Mouse (Mus musculus) MEL (cell line): ENCODE data around the gene Rom1. TPM values are rescaled to one million over a fixed set of nuclear protein-coding genes. Genes with fewer than 3 reads are reported as not detected.

Experiments
- DNase-seq: peaks from one replicate; pipeline ENCODE4 v3.0.0; 2011; ENCODE audit warnings: low read depth, low spot score
- H3K27ac ChIP-seq: 2 replicates; pipeline ENCODE4 v1.5.1; 2012; ENCODE audit warnings: low read depth, mild to moderate bottlenecking, control low read depth, low read length, moderate library complexity; ENCODE audit not compliant: control insufficient read depth
- H3K27me3 ChIP-seq, 2 experiments: fragments of 150-350 bp in 1 of 2; sonication (generic) in 1 of 2; 2 replicates each; pipeline ENCODE4 v1.6.1; 2012; ENCODE audit warnings: low read length in 2 of 2, mild to moderate bottlenecking in 2 of 2, improper control_type of control experiment in 1 of 2, moderate library complexity in 1 of 2; ENCODE audit not compliant: insufficient read depth in 2 of 2, control insufficient read depth in 1 of 2
- H3K36me3 ChIP-seq, 2 experiments: 2 replicates each; pipeline ENCODE4 v1.6.1; 2012 to 2014; ENCODE audit warnings: low read length in 2 of 2, improper control_type of control experiment in 1 of 2, inconsistent platforms in 1 of 2, mild to moderate bottlenecking in 1 of 2; ENCODE audit not compliant: insufficient read depth in 2 of 2, control insufficient read depth in 1 of 2
- H3K4me1 ChIP-seq, 2 experiments: fragments of 150-350 bp in 1 of 2; sonication (generic) in 1 of 2; 2 replicates each; pipeline ENCODE4 v1.6.1; 2012; ENCODE audit warnings: low read length in 2 of 2, improper control_type of control experiment in 1 of 2, mild to moderate bottlenecking in 1 of 2; ENCODE audit not compliant: insufficient read depth in 2 of 2, control insufficient read depth in 1 of 2
- H3K4me3 ChIP-seq, 2 experiments: fragments of 150-350 bp in 1 of 2; sonication (generic) in 1 of 2; 2 replicates each; pipeline ENCODE4 v1.5.1; 2012; ENCODE audit warnings: low read depth in 2 of 2, low read length in 2 of 2, mild to moderate bottlenecking in 2 of 2, moderate library complexity in 2 of 2, control low read depth in 1 of 2, improper control_type of control experiment in 1 of 2; ENCODE audit not compliant: control insufficient read depth in 1 of 2, insufficient read depth in 1 of 2
- H3K79me2 ChIP-seq: 2 replicates; pipeline ENCODE4 v1.6.1; 2012; ENCODE audit warnings: mild to moderate bottlenecking, low read length, moderate library complexity; ENCODE audit not compliant: control insufficient read depth, poor library complexity, insufficient read depth
- H3K9ac ChIP-seq: 2 replicates; pipeline ENCODE4 v1.6.1; 2012; ENCODE audit warnings: low read depth, mild to moderate bottlenecking, control low read depth, low read length, moderate library complexity; ENCODE audit not compliant: control insufficient read depth, poor library complexity, severe bottlenecking
- H3K9me3 ChIP-seq: fragments of 150-350 bp; sonication (generic); replicated peaks from 2 replicates; pipeline ENCODE4 v1.6.1; 2012; ENCODE audit warnings: mild to moderate bottlenecking, low read length, improper control_type of control experiment, moderate library complexity; ENCODE audit not compliant: insufficient read depth
- BHLHE40 ChIP-seq: IDR thresholded peaks from 2 replicates; pipeline ENCODE4 v1.6.1; 2012; ENCODE audit warnings: low read depth, mild to moderate bottlenecking, inconsistent platforms, low read length, improper control_type of control experiment, borderline replicate concordance
- CHD2 ChIP-seq: IDR thresholded peaks from 2 replicates; pipeline ENCODE4 v1.6.1; 2011; ENCODE audit warnings: low read length, improper control_type of control experiment
- ETS1 ChIP-seq: IDR thresholded peaks from 2 replicates; pipeline ENCODE4 v1.6.1; 2012; ENCODE audit warnings: low read depth, mild to moderate bottlenecking, inconsistent platforms, low read length, improper control_type of control experiment, moderate library complexity
- KAT2A ChIP-seq: conservative IDR thresholded peaks from 2 replicates; pipeline ENCODE4 v1.6.1; 2012; ENCODE audit warnings: low read depth, low read length, improper control_type of control experiment, inconsistent platforms
- MAFK ChIP-seq: IDR thresholded peaks from 2 replicates; pipeline ENCODE4 v1.6.1; 2011; ENCODE audit warnings: low read depth, mild to moderate bottlenecking, low read length, improper control_type of control experiment, borderline replicate concordance
- MAZ ChIP-seq: IDR thresholded peaks from 2 replicates; pipeline ENCODE4 v1.6.1; 2012; ENCODE audit warnings: low read depth, mild to moderate bottlenecking, inconsistent platforms, low read length, improper control_type of control experiment
- MEF2A ChIP-seq: IDR thresholded peaks from 2 replicates; pipeline ENCODE4 v1.6.1; 2014; ENCODE audit warnings: low read depth, mild to moderate bottlenecking, inconsistent platforms, low read length, improper control_type of control experiment; ENCODE audit not compliant: poor library complexity, insufficient replicate concordance, severe bottlenecking; ENCODE audit errors: extremely low read depth
- MXI1 ChIP-seq: IDR thresholded peaks from 2 replicates; pipeline ENCODE4 v1.6.1; 2011; ENCODE audit warnings: mild to moderate bottlenecking, low read depth, low read length, improper control_type of control experiment
- MYB ChIP-seq: IDR thresholded peaks from 2 replicates; pipeline ENCODE4 v1.6.1; 2011; ENCODE audit warnings: mild to moderate bottlenecking, low read depth, low read length, improper control_type of control experiment
- MYC ChIP-seq: IDR thresholded peaks from 2 replicates; pipeline ENCODE4 v1.6.1; 2011; ENCODE audit warnings: low read depth, mild to moderate bottlenecking, low read length, improper control_type of control experiment, moderate library complexity
- NRF1 ChIP-seq: IDR thresholded peaks from 2 replicates; pipeline ENCODE4 v1.6.1; 2014; ENCODE audit warnings: low read depth, mild to moderate bottlenecking, inconsistent platforms, low read length, improper control_type of control experiment, moderate library complexity; ENCODE audit not compliant: poor library complexity, insufficient read depth, severe bottlenecking
- POLR2A ChIP-seq, 2 experiments: IDR thresholded peaks; 2 replicates each; pipeline ENCODE4 v1.6.1; 2011 to 2012; ENCODE audit warnings: low read length in 2 of 2, mild to moderate bottlenecking in 2 of 2, control low read depth in 1 of 2, improper control_type of control experiment in 1 of 2, low read depth in 1 of 2, moderate library complexity in 1 of 2; ENCODE audit not compliant: control insufficient read depth in 1 of 2, insufficient read depth in 1 of 2, poor library complexity in 1 of 2
- RCOR1 ChIP-seq: IDR thresholded peaks from 2 replicates; pipeline ENCODE4 v1.6.1; 2012; ENCODE audit warnings: low read depth, mild to moderate bottlenecking, inconsistent platforms, low read length, improper control_type of control experiment
- SIN3A ChIP-seq: IDR thresholded peaks from 2 replicates; pipeline ENCODE4 v1.6.1; 2012; ENCODE audit warnings: low read length, improper control_type of control experiment, inconsistent platforms
- SMC3 ChIP-seq: IDR thresholded peaks from 2 replicates; pipeline ENCODE4 v1.6.1; 2011; ENCODE audit warnings: low read depth, low read length, improper control_type of control experiment
- TBP ChIP-seq: IDR thresholded peaks from 2 replicates; pipeline ENCODE4 v1.8.0; 2011; ENCODE audit warnings: low read depth, low read length, improper control_type of control experiment
- TCF12 ChIP-seq: IDR thresholded peaks from 2 replicates; pipeline ENCODE4 v1.6.1; 2014; ENCODE audit warnings: low read depth, mild to moderate bottlenecking, inconsistent platforms, low read length, improper control_type of control experiment, moderate library complexity
- USF2 ChIP-seq, 2 experiments: IDR thresholded peaks; 2 replicates each; pipeline ENCODE4 v1.6.1; 2011 to 2012; ENCODE audit warnings: improper control_type of control experiment in 2 of 2, low read length in 2 of 2, borderline replicate concordance in 1 of 2, inconsistent platforms in 1 of 2, low read depth in 1 of 2, mild to moderate bottlenecking in 1 of 2; ENCODE audit not compliant: insufficient read depth in 1 of 2
- ZMIZ1 ChIP-seq: IDR thresholded peaks from 2 replicates; pipeline ENCODE4 v1.6.1; 2012; ENCODE audit warnings: low read depth, mild to moderate bottlenecking, inconsistent platforms, low read length, improper control_type of control experiment, moderate library complexity
- ZNF384 ChIP-seq: IDR thresholded peaks from 2 replicates; pipeline ENCODE4 v1.6.1; 2012; ENCODE audit warnings: low read depth, mild to moderate bottlenecking, inconsistent platforms, low read length, improper control_type of control experiment
- polyA plus RNA-seq, 2 experiments: library from polyadenylated mRNA; stranded (reverse) in 1 of 2; unstranded in 1 of 2; fragments of >175 nt in 1 of 2; fragments of >200 nt in 1 of 2; gene quantifications; 2 replicates each; pipeline versions ENCODE4 v1.2.1 to v1.2.4; 2012; ENCODE audit warnings: low replicate concordance in 2 of 2, low read depth in 1 of 2; ENCODE audit not compliant: insufficient read length in 2 of 2, insufficient read depth in 1 of 2, missing spikeins in 1 of 2
- total RNA-seq: library from RNA; depleted of rRNA; stranded (reverse); fragments of 300-350 nt; gene quantifications from 2 replicates; pipeline ENCODE4 v1.2.3, GENCODE M21; 2012

The Rom1 gene
- total and polyA plus RNA-seq, 3 experiments, result 3.1 to 4.1 TPM; not detected in 1

GRCm38 (mm10) chr19:8942276-8942964 is 13.3 kb upstream of the Rom1 start:
- peaks cover 8 to 41% of the 10 kb centered on the region in 2 experiments for H3K36me3 ChIP-seq
- TF ChIP-seq MEF2A, result no peak
- peak; percentile 14; the same call in 1 of the 2 replicates for TF ChIP-seq MAZ
- no peak for TF ChIP-seq ETS1
- no peak for TF ChIP-seq BHLHE40
- no peak for TF ChIP-seq TBP
- no peak for TF ChIP-seq ZNF384
- TF ChIP-seq MYB, result no peak
- TF ChIP-seq SIN3A, result peak; percentile 58
- no peak; the same call in 1 of the 2 replicates for TF ChIP-seq KAT2A
- no peak for TF ChIP-seq ZMIZ1
- 0 out of 2 replicates have a peak, but pooled peaks have one; percentile 5 for TF ChIP-seq TCF12
- TF ChIP-seq CHD2, result no peak
- no peak for TF ChIP-seq USF2 (IDR thresholded peaks at IDR 0.05; ENCODE audit: borderline replicate concordance in 1 of 2, insufficient read depth in 1 of 2, low read depth in 1 of 2, low read length in 2 of 2)
- TF ChIP-seq SMC3, result no peak
- 0 out of 2 replicates have a peak, but pooled peaks have one; percentile 37 for TF ChIP-seq MYC
- TF ChIP-seq NRF1, result 0 out of 2 replicates have a peak, but pooled peaks have one; percentile 1
- TF ChIP-seq RCOR1, result no peak
- 0 out of 2 replicates have a peak, but pooled peaks have one; percentile 6 for TF ChIP-seq MXI1
- TF ChIP-seq POLR2A (IDR thresholded peaks at IDR 0.05; ENCODE audit: control insufficient read depth in 1 of 2, insufficient read depth in 1 of 2, low read depth in 1 of 2, low read length in 2 of 2, poor library complexity in 1 of 2), result peak in 1 of 2 experiments; percentile 29; a peak in 2 of 4 replicates
- TF ChIP-seq MAFK, result no peak
- H3K9me3 ChIP-seq, result no peaks in the 10 kb centered on the region
- H3K9ac ChIP-seq, result peak overlapping the region; percentile 92
- peak; percentile 70 for DNase-seq
- peaks cover 11 to 36% of the 10 kb centered on the region in 2 experiments for H3K4me1 ChIP-seq
- H3K27me3 ChIP-seq, result no peaks in the 10 kb centered on the region
- H3K4me3 ChIP-seq, result peak overlapping the region; percentile 85 to 99
- H3K27ac ChIP-seq, result peak overlapping the region; percentile 92
- H3K79me2 ChIP-seq, result peaks cover 36% of the 10 kb centered on the region
